Mouse (Mus musculus): ENCODE measurements around the gene Qsox1.

The Qsox1 gene

DNA sequence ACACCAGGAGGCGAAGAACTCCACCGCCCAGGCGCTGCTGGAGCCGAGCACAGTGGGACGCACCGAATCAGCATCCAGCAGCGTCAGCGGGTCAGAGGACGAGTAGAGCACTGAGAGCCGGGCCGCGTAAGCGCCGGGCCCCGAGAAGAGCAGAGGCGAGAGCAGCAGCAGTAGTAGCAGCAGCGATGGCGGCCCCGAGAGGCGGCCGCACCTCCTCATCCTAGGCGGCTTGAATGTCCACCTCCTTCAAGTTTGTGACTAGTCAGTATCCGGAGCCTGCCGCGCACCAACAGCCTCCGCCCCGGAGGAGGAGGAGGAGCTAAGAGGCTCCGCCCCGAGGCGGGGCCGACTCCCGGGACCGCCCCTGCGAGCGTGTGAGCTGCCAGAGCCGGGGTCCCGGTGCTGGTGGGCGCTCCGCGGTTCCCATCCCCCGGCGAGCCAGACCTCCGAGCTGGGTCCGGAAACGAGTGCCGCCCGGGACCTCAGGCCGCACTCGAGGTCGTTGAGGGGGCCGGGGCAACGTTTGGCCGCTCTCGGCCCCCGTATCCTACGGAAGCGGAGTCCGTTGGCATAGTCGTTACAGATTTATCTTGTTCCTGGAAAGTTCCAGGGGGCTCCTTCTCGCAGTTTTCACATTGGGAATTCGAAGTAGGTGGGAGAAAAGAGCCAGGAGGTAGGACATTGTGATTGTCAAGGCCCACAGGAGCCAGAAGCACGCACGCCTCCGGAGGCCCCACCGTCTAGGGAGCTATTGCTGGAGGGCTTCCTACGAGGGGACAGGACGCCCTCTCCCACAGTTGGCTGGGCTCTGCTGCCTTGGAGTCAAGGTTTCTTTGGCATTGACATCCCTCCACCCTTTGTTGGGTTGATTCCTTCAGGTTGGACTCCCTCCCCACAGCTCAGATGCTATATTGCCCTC is at the start of gene Qsox1:
Gene Qsox1, minus strand, starts transcription at position 309 of the 919 bp plus-strand sequence.
- peak; percentile 88 for DNase-seq (ENCODE audit: low spot score)

DNA sequence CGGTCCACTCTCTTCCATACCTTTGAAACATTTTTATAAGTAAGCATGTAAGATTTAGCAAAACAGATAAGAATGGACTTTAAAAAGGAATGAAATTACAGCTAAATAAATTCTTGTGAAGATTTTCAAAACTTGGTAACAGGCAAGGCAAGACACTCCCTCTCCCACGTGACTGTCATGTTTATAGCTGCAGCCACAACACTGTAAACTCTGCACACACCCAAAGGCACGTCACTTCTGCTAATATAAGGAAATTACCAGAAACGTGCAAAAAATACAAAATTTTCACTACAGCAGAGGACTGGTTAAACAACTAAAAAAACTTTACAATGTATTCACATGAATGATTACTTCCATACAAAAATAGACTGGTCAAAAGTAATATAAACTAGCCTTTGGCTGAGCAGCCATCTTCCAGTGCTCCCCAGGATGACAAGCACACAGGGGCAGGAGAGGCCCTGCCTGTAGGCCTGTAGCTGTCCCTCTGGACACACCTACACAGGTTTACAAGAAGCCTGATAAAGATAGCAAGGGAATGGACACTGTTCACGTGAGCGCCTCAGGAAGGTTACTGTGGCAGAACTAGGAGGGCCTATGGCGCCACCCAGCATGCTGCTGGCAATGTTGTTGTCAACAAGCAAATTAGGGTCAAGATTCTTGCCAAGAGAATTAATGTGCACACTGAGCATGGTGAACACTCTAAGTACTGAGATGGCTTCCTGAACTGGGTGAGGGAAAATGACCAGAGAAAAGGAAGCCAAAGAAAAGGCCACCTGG is 42.4 kb upstream of the Qsox1 start:
- no peak for DNase-seq (ENCODE audit: low spot score)

DNA sequence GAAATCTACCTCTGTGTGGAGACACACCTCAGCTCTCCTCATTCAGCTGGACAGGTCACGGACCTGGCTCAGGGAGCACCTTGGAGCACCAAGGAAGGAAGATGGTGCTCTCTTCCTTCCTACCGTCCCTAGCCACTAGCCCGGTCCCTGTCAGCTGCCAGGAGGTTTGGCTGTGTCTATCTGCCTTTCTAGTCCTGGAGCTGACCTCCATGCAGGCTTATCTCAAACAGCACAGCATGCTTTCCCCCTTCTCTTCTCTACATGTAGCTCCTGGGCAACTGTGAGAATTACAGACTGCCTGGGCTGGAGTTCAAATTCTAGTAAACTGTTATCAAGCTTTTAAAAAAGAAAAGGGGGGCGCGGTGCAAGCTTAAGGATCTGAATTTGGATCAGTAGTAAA is 40.3 kb upstream of the Qsox1 start:
- no peak for DNase-seq (ENCODE audit: low spot score)

DNA sequence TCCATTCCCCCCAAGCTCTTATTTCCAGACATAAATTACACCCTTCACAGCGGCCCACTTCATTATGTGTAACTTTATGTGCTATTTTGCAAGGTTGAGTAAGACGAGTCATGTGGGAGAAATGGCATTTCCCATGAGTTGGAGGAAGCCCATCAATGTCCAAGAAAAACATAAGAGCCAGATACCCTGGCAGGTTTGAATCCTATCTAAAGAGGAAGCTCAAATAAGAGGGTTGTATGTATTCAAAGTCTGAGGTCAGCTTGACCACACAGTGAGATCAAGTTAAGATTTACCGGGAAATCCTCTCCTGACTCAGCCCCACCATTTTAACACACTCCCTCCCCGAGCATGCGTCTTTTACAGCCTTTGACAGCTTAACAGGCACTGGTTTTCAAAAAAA is 31.5 kb upstream of the Qsox1 start:
- DNase-seq (ENCODE audit: low spot score), result no peak

DNA sequence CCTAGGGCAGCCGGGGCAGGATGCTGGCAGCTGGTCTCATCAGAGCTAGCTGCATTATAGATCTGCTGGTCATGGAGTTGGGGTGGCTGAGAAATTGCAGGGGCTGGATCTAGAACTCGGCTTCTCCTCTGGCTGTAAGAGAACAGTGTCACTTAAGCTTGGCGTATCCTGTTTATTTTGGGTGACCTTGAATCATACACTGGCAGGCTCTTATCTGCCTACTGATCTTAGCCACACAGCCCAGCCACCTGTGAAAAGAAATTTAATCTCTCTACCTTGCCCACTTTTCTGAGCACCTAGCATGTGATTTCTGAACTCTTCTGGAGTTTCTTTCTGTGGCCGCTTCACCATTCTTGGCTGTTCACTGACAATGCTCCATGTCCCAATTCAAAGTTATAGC is 30.8 kb upstream of the Qsox1 start:
- no peak for DNase-seq (ENCODE audit: low spot score)

DNA sequence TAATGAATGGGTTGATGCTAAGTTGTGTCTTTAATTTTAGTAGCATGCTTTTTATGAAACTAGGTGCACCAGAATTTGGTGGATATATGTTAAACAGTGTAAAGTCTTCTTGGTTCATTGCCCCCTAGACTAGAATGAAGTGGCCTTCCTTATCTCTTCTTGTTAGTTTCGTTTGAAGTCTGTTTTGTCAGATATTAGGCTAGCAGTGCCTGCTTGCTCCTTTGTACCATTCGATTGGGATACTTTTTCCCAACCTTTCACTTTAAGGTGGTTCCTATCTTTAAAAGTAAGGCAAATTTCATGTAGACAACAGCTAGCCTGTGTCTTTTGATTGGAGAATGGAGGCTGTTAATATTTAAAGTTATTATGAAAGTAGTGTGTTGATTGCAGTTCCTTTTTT is 23.0 kb upstream of the Qsox1 start:
- no peak for DNase-seq (ENCODE audit: low spot score)

DNA sequence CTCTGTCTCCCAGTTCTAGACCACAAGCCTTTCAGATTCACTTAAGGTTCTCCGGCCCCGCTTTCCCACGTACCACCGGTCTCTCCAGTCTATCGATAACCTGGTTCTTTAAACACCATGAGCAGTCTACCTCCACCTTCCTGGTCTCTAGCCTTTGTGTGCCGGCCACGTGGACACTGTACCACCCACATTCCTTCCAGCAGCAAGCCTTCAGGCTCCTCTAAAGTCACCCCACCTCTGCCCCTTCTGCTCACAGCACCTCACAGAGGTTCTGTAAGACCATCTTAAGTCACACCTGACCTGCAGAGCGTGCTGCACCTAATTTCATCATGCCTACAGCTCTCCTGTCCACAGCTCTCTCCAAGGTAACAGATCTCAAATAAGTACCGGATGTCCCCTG is 20.9 kb upstream of the Qsox1 start:
- DNase-seq (ENCODE audit: low spot score), result no peak

DNA sequence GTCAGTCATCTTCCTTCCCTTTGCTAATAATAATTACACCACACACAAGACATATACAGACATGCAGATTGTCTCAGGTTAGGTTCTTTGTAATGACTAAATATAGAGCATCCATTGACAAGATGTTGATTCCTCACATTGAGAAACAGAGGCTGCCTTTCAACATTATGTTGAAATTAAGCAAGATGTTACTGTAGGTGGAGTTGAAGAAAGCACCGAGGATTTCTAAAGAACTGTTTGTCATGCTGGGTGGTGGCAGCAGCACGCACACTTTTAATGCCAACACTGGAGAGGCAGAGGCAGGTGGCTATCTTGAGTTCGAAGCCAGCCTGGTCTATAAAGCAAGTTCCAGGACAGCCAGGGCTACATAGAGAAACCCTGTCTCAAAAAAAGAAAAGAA is 19.3 kb upstream of the Qsox1 start:
- no peak for DNase-seq (ENCODE audit: low spot score)

DNA sequence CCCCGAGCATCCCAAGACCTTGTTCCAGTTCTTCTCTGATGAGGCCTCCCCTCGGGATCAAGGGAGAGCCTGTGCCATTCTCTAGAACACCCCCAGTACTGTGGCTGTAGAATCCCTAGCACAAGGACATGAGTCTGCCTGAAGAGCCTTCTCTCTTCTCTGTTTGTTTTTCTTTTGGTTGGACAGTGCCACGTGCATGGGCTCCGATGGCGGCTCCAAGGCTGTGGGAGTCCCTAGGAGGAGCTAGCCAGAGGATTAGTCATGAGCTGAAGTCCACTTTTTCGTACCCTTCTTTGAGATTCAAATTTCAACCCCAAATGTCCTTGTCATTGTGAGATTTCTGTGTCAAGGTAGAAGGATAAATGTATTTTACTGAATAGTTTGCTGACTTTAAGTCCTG is 18.2 kb upstream of the Qsox1 start:
- DNase-seq (ENCODE audit: low spot score), result no peak

DNA sequence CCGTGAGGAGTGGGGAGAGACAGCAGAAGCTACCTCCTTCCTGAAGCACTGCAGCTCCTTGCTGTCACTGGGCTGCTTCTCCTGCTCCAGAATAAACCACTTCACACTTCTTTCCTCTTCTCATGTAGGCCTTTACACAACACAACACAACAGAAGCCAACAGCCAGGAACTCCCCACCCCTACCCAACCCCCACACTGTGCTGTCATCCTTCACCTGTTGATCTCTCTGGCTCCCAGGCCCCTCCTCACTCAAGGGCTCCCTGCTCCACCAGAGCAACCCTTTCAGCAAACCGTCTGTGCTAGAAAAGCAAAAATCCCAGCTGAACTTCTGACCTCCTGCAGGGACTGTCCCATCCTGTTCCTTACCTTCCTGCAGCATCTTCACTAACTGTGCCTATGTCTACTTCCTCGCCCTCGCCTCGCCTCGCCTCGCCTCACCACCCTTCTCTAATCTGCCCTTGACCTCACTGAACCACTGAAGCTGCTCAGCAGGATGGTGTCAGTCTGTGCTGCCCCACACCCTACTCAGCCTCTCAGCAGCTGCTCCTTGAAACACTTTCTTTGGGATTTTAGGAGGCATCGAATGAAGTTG is 15.1 kb upstream of the Qsox1 start:
- no peak for DNase-seq (ENCODE audit: low spot score)

DNA sequence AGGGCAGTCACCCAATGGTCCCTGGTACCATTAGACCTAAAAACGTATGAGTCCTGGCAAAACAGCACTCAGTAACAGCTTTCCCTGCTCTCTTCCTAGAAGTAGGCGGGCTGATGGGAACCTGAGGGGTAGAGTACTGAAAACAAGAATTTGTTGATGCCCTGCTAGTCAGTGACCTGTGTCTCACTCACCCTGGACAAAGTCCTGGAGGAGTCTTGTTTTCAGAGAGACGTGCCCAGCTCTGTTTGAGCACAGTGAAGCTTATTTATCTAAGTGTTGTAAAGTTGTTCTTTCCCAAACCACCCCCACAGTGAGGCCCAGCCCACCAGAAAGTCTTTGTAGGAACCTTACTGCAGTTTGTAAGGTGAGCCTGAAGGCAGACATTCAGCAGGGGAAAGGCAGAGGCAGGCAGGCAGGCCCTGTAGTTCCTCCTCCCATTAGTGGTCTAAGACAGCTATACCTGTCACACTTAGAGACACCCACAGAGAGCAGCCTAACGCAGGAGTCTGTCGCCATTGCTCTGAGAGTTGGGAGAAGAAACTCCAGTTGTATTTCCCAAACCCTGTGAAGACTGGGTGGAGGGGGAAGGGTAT is 14.2 kb upstream of the Qsox1 start:
- DNase-seq (ENCODE audit: low spot score), result no peak

DNA sequence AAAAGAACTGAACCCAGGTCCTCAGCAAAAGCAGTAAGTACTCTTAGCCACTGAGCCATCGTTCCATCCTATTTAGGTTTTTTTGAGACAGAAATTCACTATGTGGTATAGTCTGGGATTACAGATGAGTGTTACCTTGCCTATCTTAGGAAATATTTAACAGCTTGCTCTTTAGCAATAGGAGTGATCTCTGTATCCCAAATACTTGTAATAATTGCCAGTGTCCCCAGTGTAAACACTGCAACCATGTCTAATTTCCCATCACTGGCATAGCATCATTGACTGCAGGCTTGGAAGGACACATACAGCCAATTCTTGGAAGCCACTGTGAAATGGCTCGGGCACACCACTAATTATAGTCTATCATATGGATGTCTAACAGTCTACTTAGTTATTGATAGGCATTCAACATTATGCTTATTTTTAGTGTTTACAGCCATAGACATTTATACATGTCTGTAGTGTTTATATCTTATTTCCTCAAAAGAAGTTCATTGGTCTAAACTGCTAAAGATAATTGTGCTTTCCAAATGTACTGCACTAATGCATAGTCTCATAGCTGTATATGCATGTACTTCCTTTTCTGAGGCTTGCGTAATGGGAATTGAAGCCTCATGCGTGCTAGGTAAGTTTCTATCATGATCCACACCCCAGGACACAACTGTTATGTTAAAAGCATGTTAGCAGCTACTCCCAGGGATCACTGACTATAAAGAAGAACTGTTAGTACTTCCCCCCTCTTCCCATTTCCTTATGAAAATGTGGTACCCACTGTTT is 13.4 kb upstream of the Qsox1 start:
- DNase-seq (ENCODE audit: low spot score), result no peak

DNA sequence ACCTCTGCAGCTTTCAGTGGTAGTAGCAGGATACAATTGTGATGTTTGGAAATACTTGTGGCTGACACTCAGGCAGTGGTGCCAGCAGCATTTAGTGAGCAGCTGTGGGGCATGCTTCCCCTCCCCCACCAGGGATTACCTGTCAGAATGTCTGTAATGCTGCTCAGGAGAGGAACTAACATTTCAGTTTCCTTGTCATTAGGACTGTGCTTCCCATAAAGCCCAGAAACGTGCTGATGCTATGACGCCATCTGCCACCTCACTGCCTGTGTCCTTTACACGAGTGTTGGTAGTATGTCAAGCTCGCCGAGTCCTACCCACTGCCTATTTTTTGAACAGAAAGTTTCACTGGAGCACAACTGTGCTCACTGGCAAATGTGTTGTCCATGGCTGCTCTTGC is 8.0 kb upstream of the Qsox1 start:
- no peak for DNase-seq (ENCODE audit: low spot score)

DNA sequence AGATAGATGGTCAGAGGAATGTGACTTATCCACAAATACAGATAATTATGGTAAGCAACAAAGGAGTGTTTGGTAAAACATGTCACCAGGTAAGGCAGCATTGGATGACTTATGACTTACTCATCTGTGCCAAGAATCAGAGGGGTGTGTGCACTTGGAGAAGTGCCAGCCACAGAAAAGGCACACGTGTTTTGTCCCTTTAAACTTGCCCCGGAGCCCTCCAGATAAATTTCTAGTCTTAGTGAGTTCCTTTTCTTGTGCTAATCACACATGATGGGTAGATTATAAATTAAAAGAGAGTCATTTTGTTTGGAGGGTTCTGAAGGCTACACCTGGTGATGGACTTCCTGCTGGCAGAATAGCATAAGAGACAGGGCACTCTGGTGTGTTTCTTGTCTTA is 3.5 kb upstream of the Qsox1 start:
- DNase-seq (ENCODE audit: low spot score), result no peak

DNA sequence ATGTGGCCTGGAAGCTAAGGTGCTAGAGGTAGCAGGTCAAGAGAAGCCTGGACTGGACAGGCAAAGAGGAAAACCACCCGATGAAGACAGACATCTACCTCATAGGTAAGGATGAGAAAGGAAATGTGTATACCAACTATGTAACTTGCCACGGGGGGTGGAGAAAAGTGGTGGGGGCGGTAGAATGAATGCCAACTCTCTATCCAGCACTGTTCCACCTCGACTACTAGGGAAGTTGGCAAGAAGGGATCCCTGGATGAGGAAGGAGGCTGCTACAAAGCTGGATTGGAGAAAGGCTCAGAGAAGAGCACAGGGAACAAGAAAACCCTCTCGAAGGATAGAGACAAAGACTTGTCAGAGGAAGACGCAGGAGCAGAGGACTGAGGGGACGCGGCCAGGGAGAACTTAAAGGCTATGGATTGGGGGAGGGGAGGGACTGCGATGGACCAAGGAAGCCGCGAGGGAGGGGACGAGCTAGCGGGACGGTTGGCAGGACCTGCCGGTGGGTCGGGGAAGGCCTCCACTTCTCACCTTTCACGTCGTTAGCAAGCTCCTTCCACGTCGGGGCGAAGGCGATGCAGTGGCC is 601 bp downstream of the Qsox1 start:
- DNase-seq (ENCODE audit: low spot score), result no peak

DNA sequence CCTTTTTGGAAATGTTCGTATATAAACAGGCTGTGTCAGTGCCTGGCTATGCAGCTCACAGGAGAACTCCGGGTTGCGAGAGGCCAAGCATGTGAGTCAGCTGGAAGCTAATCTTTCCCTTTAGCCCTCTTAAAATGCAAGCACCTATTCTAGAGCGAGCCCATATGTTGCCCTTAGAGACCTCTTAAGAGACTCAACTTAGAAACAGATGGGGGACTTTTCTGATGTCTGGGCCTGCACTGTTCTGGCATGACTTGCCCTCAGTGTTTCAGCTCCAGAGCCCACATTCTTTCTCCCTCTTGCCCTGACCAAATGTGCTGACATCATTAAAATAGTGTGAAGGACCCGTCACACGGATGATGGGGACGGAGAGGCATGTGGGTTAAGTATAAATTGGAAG is 2.1 kb downstream of the Qsox1 start:
- peak; percentile 55 for DNase-seq (ENCODE audit: low spot score)

DNA sequence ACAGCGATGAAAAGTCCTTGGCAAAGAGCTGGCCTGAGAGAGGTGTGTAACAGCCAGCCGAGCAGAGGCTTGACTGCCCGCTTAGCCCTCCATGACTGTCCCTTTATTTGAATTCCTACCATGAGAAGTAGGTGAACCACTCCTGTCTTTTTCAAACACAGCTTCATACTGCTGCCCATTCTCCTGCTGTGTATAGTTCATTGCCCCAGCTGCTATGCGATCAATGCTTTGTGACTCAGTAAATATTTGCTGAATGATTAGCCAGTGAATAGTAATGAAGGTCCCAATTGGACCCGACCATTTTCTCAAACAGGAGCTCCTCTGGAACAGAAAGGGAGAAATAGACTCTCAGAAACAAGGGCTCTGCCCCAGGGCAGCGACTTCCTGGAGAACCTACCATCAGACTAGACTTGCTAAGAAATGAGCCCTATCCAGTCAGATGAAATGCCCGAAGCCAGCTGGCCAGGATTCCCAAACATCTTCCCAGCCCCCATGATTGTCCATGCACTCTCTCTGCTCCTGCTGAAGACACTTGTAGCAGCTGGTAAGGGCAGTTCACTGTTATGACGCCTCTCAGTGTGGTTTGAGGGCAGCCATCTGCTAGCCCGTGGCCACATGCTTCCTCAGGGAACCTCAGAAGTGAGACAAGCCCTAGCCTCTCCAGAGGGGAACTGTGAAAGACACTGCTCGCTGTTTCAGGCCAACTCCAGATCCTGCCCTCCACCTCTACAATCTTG is 2.8 kb downstream of the Qsox1 start:
- DNase-seq (ENCODE audit: low spot score), result peak; percentile 49

DNA sequence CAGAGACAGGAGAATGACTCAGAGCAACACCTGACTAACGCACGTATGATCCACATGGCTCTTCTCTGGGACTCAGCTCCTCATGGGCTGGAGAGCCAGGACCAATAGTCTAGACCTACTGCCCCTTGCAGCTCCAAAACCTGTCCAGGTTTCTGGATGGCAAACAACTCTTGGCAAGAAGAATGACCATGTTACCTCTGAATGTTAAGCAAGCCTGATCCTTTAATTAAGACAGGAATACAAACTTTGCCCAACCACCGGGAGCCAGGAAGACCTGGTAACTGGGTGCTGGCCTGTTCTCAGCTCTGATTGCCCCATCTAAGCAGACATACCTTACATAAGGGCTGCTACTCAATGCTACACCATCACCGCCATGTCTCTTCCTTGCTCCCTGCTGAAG is 4.4 kb downstream of the Qsox1 start:
- no peak for DNase-seq (ENCODE audit: low spot score)

DNA sequence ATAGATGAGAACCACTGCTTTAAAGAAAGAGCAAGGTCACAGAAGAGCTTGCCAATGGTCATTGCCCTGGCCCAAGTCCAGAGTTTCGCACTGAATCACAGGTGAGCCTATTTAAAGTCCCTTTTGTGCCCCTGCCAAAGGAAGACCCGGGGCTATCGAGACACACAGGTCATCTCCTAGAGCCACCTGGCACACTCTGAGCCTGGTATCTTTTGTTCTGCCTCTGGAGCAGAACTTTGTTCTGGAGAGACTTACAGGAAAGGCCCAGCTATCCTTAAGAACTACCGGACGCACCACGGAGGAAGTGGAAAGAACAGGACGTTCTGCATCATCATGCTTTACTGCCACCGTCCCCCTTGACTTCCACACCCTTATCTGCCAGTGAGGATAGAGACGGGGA is 7.1 kb downstream of the Qsox1 start:
- DNase-seq (ENCODE audit: low spot score), result peak; percentile 23

Data from urinary bladder, postnatal 14 days (tissue).